Mouse (Mus musculus): ENCODE measurements around the gene Abt1.

Gene Abt1

GRCm38 (mm10) chr13:23423286-23424051 lies at the start of gene Abt1:
Gene Abt1, minus strand, starts transcription at chr13:23423866.
- DNase-seq (ENCODE audit: low read depth, low spot score) = peak; percentile 95

GRCm38 (mm10) chr13:23466911-23467310 lies 43.2 kb upstream of the Abt1 start:
- DNase-seq (ENCODE audit: low read depth, low spot score) = peak; percentile 85

DNA sequence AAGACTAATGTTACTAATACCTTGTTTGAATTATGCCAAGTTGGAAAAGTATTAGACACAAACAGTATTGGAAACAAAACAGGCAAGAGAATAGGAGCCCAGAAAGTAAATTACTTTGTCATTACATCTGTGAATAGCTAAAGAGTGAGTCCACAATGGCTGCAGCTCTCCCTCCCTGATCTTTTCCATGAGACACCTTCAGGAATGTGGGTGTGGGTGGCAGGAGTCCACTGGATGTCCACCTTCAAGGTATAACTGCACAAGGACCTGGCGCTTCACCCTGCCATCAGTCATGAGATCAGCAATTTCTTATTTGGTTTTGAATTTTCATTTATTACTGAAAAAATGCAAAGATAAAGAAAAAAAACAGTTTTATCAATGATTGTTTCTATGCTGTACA lies 42.6 kb upstream of the Abt1 start:
- DNase-seq (ENCODE audit: low read depth, low spot score) = no peak

DNA sequence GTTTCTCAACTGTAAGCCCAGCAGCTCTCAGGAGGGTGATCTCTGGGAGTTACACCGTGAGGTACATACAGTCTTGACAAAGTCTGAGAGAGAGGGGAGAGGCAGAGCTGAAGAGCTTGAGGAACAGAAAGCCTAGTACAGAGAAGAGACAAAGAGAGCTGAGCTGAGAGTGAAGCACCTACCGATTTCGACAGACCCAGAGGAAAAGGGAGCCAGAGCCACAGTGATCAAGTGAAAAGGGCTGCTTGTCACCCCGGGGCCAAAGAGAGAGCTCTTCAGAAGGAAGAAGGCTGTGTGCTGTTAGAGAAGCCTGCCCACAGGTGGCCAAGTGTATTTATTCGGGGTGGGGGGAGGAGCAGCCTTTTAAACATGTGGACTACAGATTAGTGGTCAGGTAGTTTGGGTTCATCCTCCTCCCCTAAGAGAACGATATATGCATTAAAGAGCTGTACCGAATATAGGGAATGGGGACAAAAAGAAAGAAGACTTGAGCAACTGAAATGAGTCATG lies 42.0 kb upstream of the Abt1 start, which contains the start of gene Btn1a1:
Gene Btn1a1, minus strand, starts transcription at position 302 of the 510 bp plus-strand sequence.
- no peak for DNase-seq (ENCODE audit: low read depth, low spot score)

DNA sequence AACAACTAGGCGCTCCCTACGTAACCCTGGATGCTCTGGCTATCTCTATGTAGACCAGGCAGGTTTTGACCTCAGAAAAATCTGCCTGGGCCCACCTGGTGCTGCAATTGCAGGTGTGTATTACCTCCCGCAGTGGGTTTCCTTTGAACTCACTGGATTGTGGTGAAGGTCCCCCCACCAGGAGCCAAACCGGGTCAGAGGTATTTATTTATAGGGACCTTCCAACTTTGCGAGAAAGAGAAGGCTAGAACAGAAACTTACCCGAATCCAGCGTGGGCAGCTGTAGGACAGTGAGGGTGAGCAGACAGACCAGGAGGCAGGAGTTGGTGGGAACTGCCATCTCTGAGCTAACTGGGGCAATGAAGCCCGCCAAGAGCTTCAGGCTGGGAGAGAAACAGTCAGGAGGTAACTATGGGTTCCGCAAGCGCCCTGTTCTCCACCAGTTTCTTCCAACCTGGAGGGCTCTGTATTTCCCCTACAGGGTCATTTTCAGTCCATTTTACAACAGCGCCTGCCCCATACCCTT lies 41.2 kb upstream of the Abt1 start:
- no peak for DNase-seq (ENCODE audit: low read depth, low spot score)

DNA sequence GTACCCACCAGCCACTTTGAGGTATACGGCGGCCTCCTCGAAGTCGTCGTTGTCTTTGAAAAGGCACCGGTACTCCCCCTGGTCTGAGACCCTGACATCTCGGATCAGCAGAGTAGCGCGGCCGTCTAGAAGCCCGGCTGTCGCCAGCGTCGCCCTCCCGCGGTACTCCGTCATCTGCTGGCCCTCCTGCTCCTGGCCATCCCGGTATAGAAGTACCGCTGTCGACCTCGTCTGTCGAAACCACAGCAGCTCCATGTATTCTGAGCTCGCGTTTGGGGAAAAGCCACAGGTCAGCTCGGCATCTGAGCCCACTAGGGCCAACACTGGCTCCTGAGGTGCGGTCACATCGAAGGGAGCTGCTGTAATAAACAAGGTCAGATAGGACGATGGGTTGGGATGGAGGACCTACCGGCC lies 40.6 kb upstream of the Abt1 start:
- DNase-seq (ENCODE audit: low read depth, low spot score) = no peak

DNA sequence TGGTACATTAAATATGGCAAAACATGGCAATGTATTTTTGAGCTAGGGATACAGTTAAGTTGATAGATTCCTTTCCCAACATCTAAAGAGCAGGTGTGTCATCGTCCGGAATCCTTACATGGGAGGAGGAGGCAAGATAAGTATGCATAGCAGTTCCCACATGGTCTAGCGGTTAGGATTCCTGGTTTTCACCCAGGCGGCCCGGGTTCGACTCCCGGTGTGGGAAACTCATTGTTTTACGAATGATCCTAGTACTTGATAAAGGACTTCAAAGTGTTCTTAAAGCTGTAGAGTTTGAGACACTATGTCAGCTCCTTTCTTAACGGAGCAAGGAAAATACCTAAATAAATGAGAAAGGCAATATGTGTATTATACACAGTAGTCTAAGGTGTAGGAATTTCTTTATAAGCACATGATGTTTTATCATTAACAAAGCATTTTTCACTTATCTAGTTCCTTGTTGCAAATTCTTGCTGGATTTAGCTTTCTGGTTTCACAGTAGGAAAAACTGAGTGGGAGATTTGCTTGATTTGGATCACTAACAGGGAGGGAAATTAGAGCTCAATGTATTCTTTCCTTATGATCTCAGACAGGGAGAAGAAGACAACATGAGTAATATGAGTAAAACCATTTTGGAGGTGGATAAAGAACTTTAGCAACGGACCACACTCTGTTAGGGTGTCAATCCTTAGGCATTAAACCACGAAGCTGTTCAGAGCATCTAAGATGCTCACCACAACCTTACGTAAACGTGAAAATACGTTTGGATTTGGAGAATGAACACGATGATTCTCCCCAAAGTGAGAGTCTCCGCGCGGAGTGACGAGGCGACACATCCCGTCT lies 39.9 kb upstream of the Abt1 start:
- DNase-seq (ENCODE audit: low read depth, low spot score) = peak; percentile 78

DNA sequence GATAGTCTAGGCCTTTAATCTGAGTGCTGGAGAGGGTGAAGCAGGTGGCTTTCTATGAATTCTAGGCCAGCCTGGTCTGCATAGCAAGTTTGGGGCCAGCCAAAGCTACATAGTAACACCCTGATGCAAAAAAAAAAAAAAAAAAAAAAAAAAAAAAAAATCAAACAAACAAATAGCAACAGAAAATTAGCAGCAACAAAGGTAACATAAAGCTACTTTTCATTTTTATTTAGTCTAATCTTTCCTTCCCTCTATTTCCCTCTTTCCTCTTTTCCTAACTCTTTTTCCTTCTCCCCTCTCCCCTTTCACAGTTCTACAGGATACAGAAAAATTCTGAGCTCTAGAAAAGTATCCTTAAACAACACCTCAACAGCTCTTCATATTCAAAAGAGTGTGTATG lies 39.0 kb upstream of the Abt1 start:
- DNase-seq (ENCODE audit: low read depth, low spot score) = no peak

- no peak for DNase-seq (ENCODE audit: low read depth, low spot score)
Observed at GRCm38 (mm10) chr13:23462063-23462462, 38.4 kb upstream of the Abt1 start.

- no peak for DNase-seq (ENCODE audit: low read depth, low spot score)
Observed at GRCm38 (mm10) chr13:23459264-23459846, 35.7 kb upstream of the Abt1 start.

- no peak for DNase-seq (ENCODE audit: low read depth, low spot score)
Observed at GRCm38 (mm10) chr13:23453926-23454325, 30.3 kb upstream of the Abt1 start.

DNA sequence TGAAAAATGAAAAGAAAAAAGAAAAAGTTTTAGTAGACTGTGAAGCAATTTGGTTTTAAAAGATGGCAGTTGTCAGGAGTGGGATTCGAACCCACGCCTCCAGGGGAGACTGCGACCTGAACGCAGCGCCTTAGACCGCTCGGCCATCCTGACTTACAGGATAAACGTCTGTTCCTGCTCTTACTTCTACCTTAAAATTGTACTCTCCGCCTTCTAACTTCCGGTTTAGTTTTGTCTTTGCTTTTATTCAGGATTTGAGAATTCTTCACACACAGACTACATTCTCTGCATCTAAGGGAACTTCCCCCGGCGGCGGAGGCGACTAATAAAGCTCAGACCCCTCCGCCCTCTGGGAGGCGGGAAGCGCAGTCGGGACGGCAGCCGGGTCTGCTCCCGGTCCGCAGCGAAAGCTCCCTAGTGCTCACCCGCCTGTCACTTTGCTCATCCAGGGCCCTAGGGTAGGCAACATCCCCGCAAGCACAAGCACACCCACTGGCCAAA lies 29.7 kb upstream of the Abt1 start:
- no peak for DNase-seq (ENCODE audit: low read depth, low spot score)

GRCm38 (mm10) chr13:23450398-23450797 lies 26.7 kb upstream of the Abt1 start:
- DNase-seq (ENCODE audit: low read depth, low spot score) = no peak

GRCm38 (mm10) chr13:23449235-23450095 lies 25.8 kb upstream of the Abt1 start:
- DNase-seq (ENCODE audit: low read depth, low spot score) = no peak

- DNase-seq (ENCODE audit: low read depth, low spot score) = no peak
Observed at GRCm38 (mm10) chr13:23448758-23449157, 25.1 kb upstream of the Abt1 start.

DNA sequence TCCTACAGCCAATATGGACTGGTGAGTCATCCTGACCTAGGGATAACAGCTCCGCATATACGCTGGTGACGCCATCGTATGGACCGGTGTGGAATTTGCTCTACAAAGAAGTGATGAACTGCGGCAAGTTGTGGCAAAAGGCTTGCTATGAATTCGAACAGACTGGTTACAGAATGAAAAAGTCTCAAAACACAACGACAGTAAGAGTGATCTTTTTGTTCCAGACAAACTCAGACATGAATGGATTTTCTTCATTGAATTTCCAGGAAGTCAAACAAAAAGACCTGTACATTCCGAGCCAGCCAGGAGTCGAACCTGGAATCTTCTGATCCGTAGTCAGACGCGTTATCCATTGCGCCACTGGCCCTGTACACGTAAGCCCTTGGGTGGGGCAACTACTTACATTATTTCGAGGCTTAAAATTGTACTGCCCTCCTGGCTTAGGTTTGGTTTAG lies 22.9 kb upstream of the Abt1 start:
- DNase-seq (ENCODE audit: low read depth, low spot score) = no peak

GRCm38 (mm10) chr13:23445561-23446320 lies 22.1 kb upstream of the Abt1 start:
- no peak for DNase-seq (ENCODE audit: low read depth, low spot score)

GRCm38 (mm10) chr13:23445156-23445555 lies 21.5 kb upstream of the Abt1 start:
- no peak for DNase-seq (ENCODE audit: low read depth, low spot score)

DNA sequence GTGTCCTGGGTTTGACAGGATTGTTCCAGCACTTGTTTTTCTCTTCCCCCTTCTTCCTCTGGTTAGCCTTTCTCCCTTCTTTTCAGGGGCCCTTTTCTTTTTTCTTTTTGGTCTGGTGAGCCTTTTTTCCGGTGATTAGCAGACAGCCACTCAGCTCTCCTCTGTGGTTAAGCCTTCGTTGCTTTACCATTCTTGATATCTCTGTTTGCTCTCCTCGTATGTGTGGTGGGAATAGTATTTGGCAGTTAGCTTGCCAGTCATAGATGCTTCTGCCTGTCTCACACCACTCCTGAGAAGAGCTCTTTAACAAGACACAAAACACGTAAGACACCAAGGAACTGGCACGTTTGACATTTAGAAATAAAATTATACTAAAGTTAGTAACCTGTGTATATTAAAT lies 20.8 kb upstream of the Abt1 start:
- DNase-seq (ENCODE audit: low read depth, low spot score) = no peak

GRCm38 (mm10) chr13:23439901-23440300 lies 16.2 kb upstream of the Abt1 start:
- no peak for DNase-seq (ENCODE audit: low read depth, low spot score)
